Mouse (Mus musculus) liver, embryonic 14.5 days (tissue): ENCODE measurements around the gene Ubxn2a. TPM values are rescaled to one million over a fixed set of nuclear protein-coding genes. Genes with fewer than 3 reads are reported as not detected.

Experiments used
- ATAC-seq: fragments of 200-750 bp; cut with Nextera tagmentation; 2 replicates; pipeline ENCODE4 v1.8.0; 2017; ENCODE audit warnings: moderate number of reproducible peaks, mild to moderate bottlenecking, moderate library complexity; ENCODE audit not compliant: insufficient read depth
- DNase-seq, 3 experiments: peaks; one replicate each; pipeline ENCODE4 v3.0.0-alpha.2; 2012 to 2013; ENCODE audit warnings: low read depth in 3 of 3, low spot score in 3 of 3
- H3K27ac ChIP-seq: fragments of 300-500 bp; sonication (generic); 2 replicates; pipeline ENCODE4 v1.5.1; 2014; ENCODE audit warnings: moderate library complexity, mild to moderate bottlenecking, control low read depth, inconsistent platforms
- H3K27me3 ChIP-seq: fragments of 300-500 bp; sonication (generic); 2 replicates; pipeline ENCODE4 v1.6.1; 2014; ENCODE audit warnings: mild to moderate bottlenecking, low read length, moderate library complexity; ENCODE audit not compliant: control insufficient read depth, insufficient read depth
- H3K36me3 ChIP-seq: fragments of 300-500 bp; sonication (generic); replicated peaks from 2 replicates; pipeline ENCODE4 v1.6.1; 2014; ENCODE audit warnings: low read depth; ENCODE audit not compliant: control insufficient read depth, insufficient read depth
- H3K4me1 ChIP-seq, 2 experiments: fragments of 200-500 bp in 1 of 2; fragments of 300-500 bp in 1 of 2; sonication (generic) in 1 of 2; replicated peaks; 2 replicates each; pipeline ENCODE4 v1.6.1; 2012 to 2014; ENCODE audit warnings: antibody characterized with exemption in 1 of 2, inconsistent platforms in 1 of 2, low read length in 1 of 2; ENCODE audit not compliant: control insufficient read depth in 2 of 2, insufficient read depth in 2 of 2
- H3K4me2 ChIP-seq: fragments of 300-500 bp; sonication (generic); 2 replicates; pipeline ENCODE4 v1.6.1; 2014; ENCODE audit warnings: low read depth, mild to moderate bottlenecking, control low read depth, moderate library complexity
- H3K4me3 ChIP-seq, 2 experiments: fragments of 200-500 bp in 1 of 2; fragments of 300-500 bp in 1 of 2; sonication (generic) in 1 of 2; 2 replicates each; pipeline ENCODE4 v1.5.1; 2012 to 2014; ENCODE audit warnings: low read depth in 2 of 2, low read length in 2 of 2, mild to moderate bottlenecking in 2 of 2, control low read depth in 1 of 2, inconsistent platforms in 1 of 2, moderate library complexity in 1 of 2; ENCODE audit not compliant: insufficient read depth in 1 of 2
- H3K9ac ChIP-seq: fragments of 300-500 bp; sonication (generic); replicated peaks from 2 replicates; pipeline ENCODE4 v1.6.1; 2014; ENCODE audit warnings: mild to moderate bottlenecking, control low read depth, moderate library complexity
- H3K9me3 ChIP-seq: fragments of 300-500 bp; sonication (generic); 2 replicates; pipeline ENCODE4 v1.6.1; 2016; ENCODE audit warnings: low read length, mixed read lengths; ENCODE audit not compliant: control insufficient read depth
- CTCF ChIP-seq: IDR thresholded peaks from 2 replicates; pipeline ENCODE4 v1.5.1; 2016; ENCODE audit warnings: antibody characterized with exemption, low read depth, control low read depth
- EP300 ChIP-seq: IDR thresholded peaks from 2 replicates; pipeline ENCODE4 v1.6.1; 2016; ENCODE audit warnings: antibody characterized with exemption, low read depth
- WGBS: fragments of 180-500 bp; shearing (Covaris S2); extraction: QIAGEN DNeasy Blood & Tissue Kit; methylation state at CpG from one replicate; pipeline ENCODE4 v1.1.7; 2014; ENCODE audit not compliant: insufficient replicate concordance; 5-methylcytosine and 5-hydroxymethylcytosine counted together
- polyA plus RNA-seq, 2 experiments: library from polyadenylated mRNA; depleted of rRNA in 1 of 2; stranded (reverse) in 1 of 2; unstranded in 1 of 2; fragments of >200 nt; fragmentation: Nextera tagmentation in 1 of 2; extraction: Ambion mirVana in 1 of 2; gene quantifications; 2 replicates each; pipeline versions ENCODE4 v1.2.1 to v1.2.3; 2012 to 2014

The Ubxn2a gene
- polyA plus RNA-seq, 2 experiments: 7.4 to 23.0 TPM

DNA sequence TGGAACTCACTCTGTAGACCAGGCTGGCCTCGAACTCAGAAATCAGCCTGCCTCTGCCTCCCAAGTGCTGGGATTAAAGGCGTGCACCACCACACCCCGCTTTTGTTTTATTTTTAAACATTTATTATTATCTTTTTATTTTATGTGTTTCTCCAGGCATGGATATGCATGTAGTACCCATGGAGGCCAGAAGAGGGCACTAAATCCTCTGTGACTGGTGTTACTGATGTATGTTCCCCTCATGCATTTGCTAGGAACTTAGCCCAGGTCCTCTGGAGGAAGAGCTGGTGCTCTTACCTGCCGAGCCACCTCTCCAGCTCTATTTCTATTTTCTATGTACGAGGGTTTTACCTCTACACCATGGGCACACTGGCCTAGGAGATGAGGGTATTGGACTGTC, 51.3 kb downstream of the Ubxn2a start:
- no peak for ATAC-seq
- no peak overlapping the region for H3K4me3 ChIP-seq
- WGBS: 80% methylated on average over 5 of the region's 5 CpGs

DNA sequence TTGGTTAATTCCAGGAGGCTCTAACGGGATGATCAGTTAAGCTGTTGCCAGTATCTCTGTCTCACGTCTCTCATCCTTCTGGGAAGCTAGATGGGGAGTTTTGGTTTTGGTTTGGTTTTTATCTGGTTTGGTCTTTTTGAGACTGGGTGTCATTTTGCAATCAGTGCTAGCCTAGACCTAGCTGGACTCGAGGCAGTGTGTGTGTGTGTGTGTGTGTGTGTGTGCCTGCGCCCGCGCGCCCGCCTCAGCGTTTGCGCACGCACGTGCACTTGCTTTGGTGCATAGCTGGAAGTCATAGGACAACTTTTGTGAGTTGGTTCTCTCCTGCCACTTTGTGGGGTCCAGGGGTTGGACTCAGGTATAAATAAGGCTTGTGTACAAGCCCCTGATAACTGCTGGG, 63.8 kb downstream of the Ubxn2a start:
- peaks cover 7% of the 10 kb centered on the region for H3K27me3 ChIP-seq

More for the DNA sequence above, 51.3 kb downstream of the Ubxn2a start:
- Histone ChIP-seq H3K9ac (no peak overlapping the region), H3K9me3 (no peaks in the 10 kb centered on the region), H3K27ac (no peak overlapping the region), H3K4me1 (no peaks in the 10 kb centered on the region; a peak in 1 of 4 replicates), H3K4me2 (no peak overlapping the region), H3K36me3 (peaks cover 11% of the 10 kb centered on the region), H3K27me3 (no peaks in the 10 kb centered on the region)
- DNase-seq: no peak
- TF ChIP-seq CTCF (peak; percentile 70), EP300 (no peak)

DNA sequence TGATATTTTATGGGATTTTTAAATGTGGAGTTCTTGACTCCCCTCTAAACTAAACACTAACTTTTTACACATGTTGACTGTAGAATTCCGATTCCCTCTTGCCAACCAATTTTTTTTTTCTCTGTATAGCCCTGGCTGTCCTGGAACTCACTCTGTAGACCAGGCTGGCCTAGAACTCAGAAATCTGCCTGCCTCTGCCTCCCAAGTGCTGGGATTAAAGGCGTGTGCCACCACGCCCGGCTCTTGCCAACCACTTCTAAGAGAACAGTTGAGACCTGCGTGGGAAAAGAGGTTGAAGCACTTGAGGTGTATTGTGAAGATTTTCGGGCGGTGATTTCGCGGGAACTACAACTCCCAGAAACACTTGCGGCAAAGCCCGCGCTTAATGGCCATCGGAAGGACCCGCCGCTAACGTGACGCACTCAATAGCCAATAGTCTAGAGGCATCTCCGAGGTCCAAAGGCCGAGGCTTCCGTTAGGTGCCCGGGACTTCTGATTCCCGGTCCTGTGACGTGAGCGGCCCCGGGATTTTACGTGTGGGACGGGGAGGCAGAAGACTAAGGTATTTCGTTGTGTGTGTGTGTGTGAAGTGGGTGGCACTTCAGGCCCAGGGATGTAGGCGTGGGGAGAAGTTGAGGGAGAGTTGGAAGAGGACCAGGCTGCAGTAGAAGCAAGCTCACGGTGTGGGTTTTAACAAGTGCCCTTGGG, 64.5 kb downstream of the Ubxn2a start, which contains the start of gene Wdcp:
Wdcp (plus strand) TSS at position 414 of the 708 bp plus-strand sequence.
- Histone ChIP-seq H3K36me3 (no peaks in the 10 kb centered on the region), H3K27me3 (peaks cover 7% of the 10 kb centered on the region), H3K27ac (peak within 1 kb of the TSS; percentile 37), H3K9me3 (no peaks in the 10 kb centered on the region), H3K4me2 (peak within 1 kb of the TSS; percentile 99), H3K4me3 (peak within 1 kb of the TSS; percentile 79 to 100), H3K4me1 (peaks cover 9 to 20% of the 10 kb centered on the region in 2 experiments), H3K9ac (peak within 1 kb of the TSS; percentile 78)
- DNase-seq (peak; percentile 81 to 85 (median 85)), ATAC-seq (peak; percentile 91)
- under 1% methylated on average over 30 of the region's 30 CpGs for WGBS
- TF ChIP-seq CTCF (no peak), EP300 (no peak)

More for the DNA sequence above, 63.8 kb downstream of the Ubxn2a start:
- no peaks in the 10 kb centered on the region for H3K36me3 ChIP-seq
- H3K4me3 ChIP-seq: peak overlapping the region; percentile 79 to 100
- H3K9ac ChIP-seq: peak overlapping the region; percentile 78
- TF ChIP-seq CTCF (no peak), EP300 (no peak)
- peaks cover 9 to 20% of the 10 kb centered on the region in 2 experiments for H3K4me1 ChIP-seq
- no peaks in the 10 kb centered on the region for H3K9me3 ChIP-seq
- peak; percentile 12 to 41 (median 26) for DNase-seq
- under 1% methylated on average over 12 of the region's 12 CpGs for WGBS
- peak overlapping the region; percentile 99 for H3K4me2 ChIP-seq
- peak; percentile 55 for ATAC-seq
- H3K27ac ChIP-seq: peak overlapping the region; percentile 13; the same call in 1 of the 2 replicates

DNA sequence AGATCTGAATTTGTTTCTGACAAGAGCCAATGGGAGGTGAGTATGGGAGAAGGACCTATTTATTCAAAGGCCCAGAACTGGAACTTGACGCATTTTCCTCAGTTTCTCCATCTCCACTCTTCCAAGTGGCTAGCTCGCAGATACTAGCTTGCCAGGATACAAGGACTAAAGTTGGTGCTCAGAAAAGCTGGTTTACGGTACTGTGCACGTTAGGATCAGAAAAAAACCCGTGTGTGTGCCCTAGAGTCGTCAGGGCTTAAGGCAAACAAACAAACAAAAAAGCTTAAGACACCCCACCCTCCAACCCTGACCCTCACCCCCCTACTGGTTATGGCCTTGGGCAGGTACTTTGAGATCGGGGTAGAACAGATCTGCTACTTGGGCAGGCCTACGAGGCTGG, 65.0 kb downstream of the Ubxn2a start:
- TF ChIP-seq CTCF: no peak
- no peak for TF ChIP-seq EP300
- no peaks in the 10 kb centered on the region for H3K9me3 ChIP-seq
- H3K4me1 ChIP-seq: peaks cover 9 to 20% of the 10 kb centered on the region in 2 experiments
- H3K27me3 ChIP-seq: peaks cover 7% of the 10 kb centered on the region
- H3K4me2 ChIP-seq: peak overlapping the region; percentile 99
- no peaks in the 10 kb centered on the region for H3K36me3 ChIP-seq
- no peak for DNase-seq
- no peak overlapping the region; a peak in 1 of 4 replicates for H3K4me3 ChIP-seq
- 76% methylated on average over 8 of the region's 8 CpGs for WGBS
- no peak overlapping the region for H3K9ac ChIP-seq
- ATAC-seq: no peak
- H3K27ac ChIP-seq: no peak overlapping the region

DNA sequence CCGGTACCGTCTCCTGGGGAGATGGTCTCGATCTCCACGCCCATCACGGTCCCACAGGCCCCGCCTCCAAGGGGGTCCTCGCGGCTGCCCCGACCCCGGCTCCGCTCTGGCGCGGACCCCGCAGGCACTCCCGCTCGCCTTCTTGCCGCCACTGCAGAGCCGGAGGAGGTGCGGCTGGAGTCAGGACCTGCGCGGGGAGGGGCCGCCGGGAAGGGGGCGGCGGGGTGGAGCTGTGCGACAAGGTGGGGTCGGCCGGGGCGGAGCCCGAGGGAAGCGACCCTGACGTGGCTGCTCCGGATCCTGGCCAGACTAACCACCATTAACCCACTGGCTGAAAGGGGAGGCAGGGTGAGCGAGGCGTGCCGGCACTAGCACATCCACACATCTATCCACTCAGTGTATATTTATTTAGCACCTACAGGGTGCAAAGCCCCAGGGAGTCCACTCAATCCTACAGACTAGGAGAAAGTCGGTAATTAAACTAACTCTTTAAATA, 66.1 kb downstream of the Ubxn2a start, which contains the start of gene Fkbp1b:
Fkbp1b (minus strand) TSS at position 200 of the 496 bp plus-strand sequence.
- Histone ChIP-seq H3K4me1 (peaks cover 9 to 22% of the 10 kb centered on the region in 2 experiments), H3K36me3 (no peaks in the 10 kb centered on the region), H3K4me3 (peak within 1 kb of the TSS; percentile 51 to 80), H3K27ac (no peak within 1 kb of the TSS), H3K27me3 (peaks cover 7% of the 10 kb centered on the region), H3K9me3 (no peaks in the 10 kb centered on the region), H3K9ac (peak within 1 kb of the TSS; percentile 68), H3K4me2 (peak within 1 kb of the TSS; percentile 99)
- DNase-seq (peak; percentile 24 to 36 (median 27)), ATAC-seq (peak; percentile 39)
- 1% methylated on average over 37 of the region's 37 CpGs for WGBS
- TF ChIP-seq CTCF (no peak), EP300 (no peak)
